Mouse (Mus musculus) heart, postnatal 10 days (tissue): ENCODE measurements at regions not wholly inside any gene's neighbourhood (a gene's known extent, or its start where the extent isn't known, plus 50 kb on each side); places are given as distances from the start of the nearest gene placed in this dataset.

ENCODE experiments used
- DNase-seq, 2 experiments: peaks; one replicate each; pipeline ENCODE4 v3.0.0; 2021
- intact Hi-C: fragments of 180-260 bp; cut with DNase I; formaldehyde crosslinking; loops from one replicate; pipeline ENCODE4 v1.15.1; 2025

DNA sequence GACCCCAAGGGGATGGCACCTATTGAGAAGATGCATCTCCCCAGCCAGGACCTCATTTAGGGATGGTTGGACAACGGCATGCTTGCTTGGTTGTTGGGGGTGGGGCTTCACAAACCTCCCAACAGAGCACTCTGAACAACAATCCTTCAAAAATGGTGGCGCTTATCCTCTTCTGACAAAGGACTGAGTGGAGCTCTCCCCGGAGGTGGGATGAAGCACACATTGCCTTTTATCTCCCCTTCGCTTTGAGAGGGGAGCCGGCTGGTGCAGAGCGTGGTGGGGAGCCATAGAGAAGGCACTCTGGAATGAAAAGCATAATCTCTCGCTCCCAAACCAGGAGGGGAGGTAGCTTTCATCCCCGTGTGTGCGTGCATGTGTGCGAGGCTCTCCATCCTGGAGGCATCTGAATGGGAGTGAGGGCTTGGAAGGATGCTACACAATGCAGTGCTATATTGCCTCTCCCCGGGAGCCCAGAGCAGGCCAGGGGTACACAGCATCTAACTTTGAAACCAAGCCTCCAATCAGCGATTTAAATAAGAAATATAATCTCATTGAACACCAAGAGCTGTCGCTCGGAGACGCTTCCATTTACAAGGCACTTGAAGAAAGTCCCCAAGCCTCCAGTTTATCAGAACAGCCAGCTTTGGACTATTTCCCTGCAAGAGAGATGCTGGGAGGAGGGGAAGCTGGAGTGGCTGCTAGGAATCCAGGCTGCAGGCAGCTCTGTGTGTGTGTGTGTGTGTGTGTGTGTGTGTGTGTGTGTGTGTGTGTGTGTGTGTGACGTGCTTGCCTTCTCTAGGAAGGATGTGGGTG lies 131.5 kb downstream of the Rps24 start:
- DNase-seq, result peak in 1 of 2 experiments; percentile 29

DNA sequence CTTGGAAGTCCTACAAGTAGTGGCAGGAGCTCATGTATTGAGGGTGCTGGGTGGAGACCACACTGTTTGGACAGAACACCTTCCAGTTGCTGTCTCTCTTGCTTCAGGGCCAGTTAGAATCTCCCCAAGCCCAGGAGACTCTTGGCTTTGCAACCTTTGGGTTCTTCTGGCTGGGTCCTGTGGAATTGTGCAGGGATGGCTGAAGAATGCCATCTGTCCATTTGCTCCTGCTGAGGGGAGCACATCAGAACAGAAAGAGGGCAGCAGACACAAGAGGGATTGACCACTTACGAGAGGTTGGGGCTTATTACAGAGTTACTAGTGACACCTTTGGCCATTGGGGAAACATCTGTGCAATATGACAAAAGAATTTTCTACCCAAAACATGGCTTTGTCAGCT lies 145.1 kb downstream of the Rps24 start:
- intact Hi-C loops, result loop anchor here (5.0 kb wide), 1 partner anchor 90 kb away; no protein-coding TSS in a partner anchor

More for the DNA sequence above, 131.5 kb downstream of the Rps24 start:
- intact Hi-C loops, result no loop called here

GRCm38 (mm10) chr14:24641853-24642252 lies 154.9 kb downstream of the Rps24 start:
- DNase-seq, result no peak
- intact Hi-C loops, result no loop called here

More for the DNA sequence above, 145.1 kb downstream of the Rps24 start:
- no peak for DNase-seq

GRCm38 (mm10) chr14:24644117-24644808 lies 157.3 kb downstream of the Rps24 start:
- DNase-seq, result no peak
- intact Hi-C loops, result no loop called here

DNA sequence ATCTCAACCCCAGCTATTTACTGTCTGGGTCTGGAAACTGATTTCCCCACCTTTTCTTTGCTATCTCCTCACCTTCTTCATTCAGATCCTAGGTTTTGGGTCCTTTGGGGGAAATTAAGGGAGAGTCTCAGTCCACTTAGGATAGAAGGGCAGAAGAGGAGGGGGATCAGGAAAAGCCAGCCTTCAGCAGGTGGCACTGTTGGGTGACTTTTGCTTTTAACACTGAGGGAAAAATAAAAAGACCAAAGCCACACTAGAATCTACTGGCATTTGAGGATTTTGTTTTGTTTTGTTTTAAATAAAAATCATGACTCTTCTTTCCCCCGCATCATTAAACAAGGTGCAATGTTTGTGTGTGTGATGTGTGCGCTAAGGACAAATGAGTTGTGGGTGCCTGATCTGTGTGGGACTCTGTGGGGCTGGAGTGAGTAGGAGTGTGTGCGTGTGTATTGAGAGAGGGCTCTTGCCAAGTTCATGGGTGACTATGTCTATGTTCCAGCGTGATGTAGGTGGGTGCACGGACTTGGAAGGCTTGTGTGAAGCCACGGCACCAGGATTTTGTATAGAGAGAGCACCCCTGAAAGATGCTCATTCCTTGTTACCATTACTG lies 159.4 kb downstream of the Rps24 start:
- peak in 1 of 2 experiments; percentile 33 for DNase-seq
- intact Hi-C loops, result no loop called here

GRCm38 (mm10) chr14:24647722-24648121 lies 160.8 kb downstream of the Rps24 start:
- intact Hi-C loops, result no loop called here

GRCm38 (mm10) chr14:24650195-24650901 lies 163.4 kb downstream of the Rps24 start:
- peak; percentile 32 to 39 for DNase-seq
- intact Hi-C loops, result loop anchor here (1.0 kb wide), 1 partner anchor 150 kb away; no protein-coding TSS in a partner anchor

More at GRCm38 (mm10) chr14:24647722-24648121, 160.8 kb downstream of the Rps24 start:
- no peak for DNase-seq

- DNase-seq, result no peak
- intact Hi-C loops, result loop anchor here (1.0 kb wide), 1 partner anchor 151 kb away; no protein-coding TSS in a partner anchor
These were observed 164.0 kb downstream of the Rps24 start for GRCm38 (mm10) chr14:24650902-24651270.

DNA sequence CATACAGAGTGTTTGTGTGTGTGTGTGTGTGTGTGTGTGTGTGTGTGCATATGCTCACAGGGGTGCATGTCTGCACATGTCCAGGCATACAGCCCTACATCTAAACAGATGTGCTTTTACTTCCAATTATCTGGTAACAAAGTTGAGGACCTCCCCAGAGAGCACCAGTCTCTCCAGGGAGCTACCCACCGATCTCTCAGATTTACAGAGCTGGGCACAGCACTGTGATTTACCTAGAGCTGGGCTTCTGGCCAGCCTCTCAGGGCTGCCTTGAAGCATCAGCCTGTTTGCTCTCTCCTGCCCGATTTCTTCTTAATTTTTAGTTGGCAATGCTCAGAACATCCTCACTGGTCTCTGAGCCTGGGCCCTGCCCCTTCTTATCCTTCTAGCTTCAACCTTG lies 165.7 kb downstream of the Rps24 start:
- intact Hi-C loops, result no loop called here
- DNase-seq, result no peak

GRCm38 (mm10) chr14:24655580-24655979 lies 168.7 kb downstream of the Rps24 start:
- intact Hi-C loops, result no loop called here
- DNase-seq, result peak; percentile 54 to 55

GRCm38 (mm10) chr14:24661797-24662196 lies 174.9 kb downstream of the Rps24 start:
- intact Hi-C loops, result no loop called here
- DNase-seq, result no peak

- DNase-seq, result no peak
- intact Hi-C loops, result no loop called here
These were observed 178.3 kb downstream of the Rps24 start for GRCm38 (mm10) chr14:24665210-24665609.
